Mouse (Mus musculus) kidney, adult 2 months (tissue): ENCODE results near the gene Nup214. TPM values are rescaled to one million over a fixed set of nuclear protein-coding genes. Genes with fewer than 3 reads are reported as not detected.

Source experiments
- DNase-seq: peaks from one replicate; pipeline ENCODE4 v3.0.0; 2021
- H3K27ac ChIP-seq: fragments of 200-500 bp; 2 replicates; pipeline ENCODE4 v1.5.1; 2012; ENCODE audit warnings: low read depth, low read length, control low read depth, inconsistent platforms; ENCODE audit not compliant: insufficient read depth
- H3K27me3 ChIP-seq: fragments of 200-500 bp; replicated peaks from 2 replicates; pipeline ENCODE4 v1.6.1; 2012; ENCODE audit warnings: mild to moderate bottlenecking, moderate library complexity, low read length, inconsistent platforms; ENCODE audit not compliant: control insufficient read depth, insufficient read depth
- H3K36me3 ChIP-seq: fragments of 200-500 bp; 2 replicates; pipeline ENCODE4 v1.6.1; 2012; ENCODE audit warnings: mild to moderate bottlenecking, moderate library complexity, low read length, inconsistent platforms; ENCODE audit not compliant: control insufficient read depth, insufficient read depth
- H3K4me1 ChIP-seq: fragments of 200-500 bp; 2 replicates; pipeline ENCODE4 v1.6.1; 2011; ENCODE audit warnings: low read length; ENCODE audit not compliant: control insufficient read depth, insufficient read depth
- H3K4me3 ChIP-seq: fragments of 200-500 bp; 2 replicates; pipeline ENCODE4 v1.5.1; 2011; ENCODE audit warnings: mild to moderate bottlenecking, low read depth, low read length, control low read depth; ENCODE audit not compliant: insufficient read depth
- CTCF ChIP-seq: fragments of 200-500 bp; conservative IDR thresholded peaks from 2 replicates; pipeline ENCODE4 v1.5.1; 2011; ENCODE audit warnings: low read depth, mild to moderate bottlenecking, control low read depth, low read length, moderate library complexity, mixed read lengths; ENCODE audit not compliant: insufficient read depth, insufficient read length
- POLR2A ChIP-seq: fragments of 200-500 bp; IDR thresholded peaks from one replicate; pipeline ENCODE4 v1.6.1; 2011; ENCODE audit warnings: low read depth, low read length, control low read depth
- WGBS: fragments of 180-500 bp; shearing (Covaris S2); methylation state at CpG from one replicate; pipeline ENCODE4 v1.1.7; 2018; 5-methylcytosine and 5-hydroxymethylcytosine counted together
- polyA plus RNA-seq: library from polyadenylated mRNA; depleted of rRNA; stranded (reverse); fragments of >200 nt; gene quantifications from 2 replicates; pipeline ENCODE4 v1.2.3, GENCODE M21; 2012

Gene Nup214
- polyA plus RNA-seq, 1 experiment, result 41.8 TPM

DNA sequence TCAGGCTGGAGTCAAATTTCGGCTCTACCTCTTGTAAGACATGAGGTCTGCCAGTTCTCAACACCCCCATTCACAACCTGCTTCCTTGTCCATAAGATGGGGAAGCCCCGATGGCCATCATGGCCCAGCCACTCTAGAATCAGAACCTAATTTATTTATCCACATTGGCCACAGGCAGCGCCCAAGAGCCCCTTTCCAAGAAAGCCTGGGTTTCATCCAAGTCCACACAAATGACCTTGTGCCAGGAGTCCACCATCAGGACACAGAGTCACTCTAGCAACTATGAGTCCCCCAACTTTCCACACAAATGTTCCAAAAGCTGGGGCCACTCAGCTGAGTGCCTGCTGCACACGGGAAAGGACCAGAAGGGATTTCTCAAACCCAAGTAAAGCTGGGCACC lies 91.8 kb downstream of the Nup214 start:
- Histone ChIP-seq H3K4me3 (no peak overlapping the region), H3K27me3 (no peaks in the 10 kb centered on the region), H3K4me1 (no peaks in the 10 kb centered on the region), H3K36me3 (no peaks in the 10 kb centered on the region), H3K27ac (no peak overlapping the region)
- DNase-seq, result peak; percentile 71
- WGBS, result 76% methylated on average over 4 of the region's 4 CpGs
- 0 out of 2 replicates have a peak, but pooled peaks have one; percentile 29 for TF ChIP-seq CTCF
- no peak for TF ChIP-seq POLR2A

DNA sequence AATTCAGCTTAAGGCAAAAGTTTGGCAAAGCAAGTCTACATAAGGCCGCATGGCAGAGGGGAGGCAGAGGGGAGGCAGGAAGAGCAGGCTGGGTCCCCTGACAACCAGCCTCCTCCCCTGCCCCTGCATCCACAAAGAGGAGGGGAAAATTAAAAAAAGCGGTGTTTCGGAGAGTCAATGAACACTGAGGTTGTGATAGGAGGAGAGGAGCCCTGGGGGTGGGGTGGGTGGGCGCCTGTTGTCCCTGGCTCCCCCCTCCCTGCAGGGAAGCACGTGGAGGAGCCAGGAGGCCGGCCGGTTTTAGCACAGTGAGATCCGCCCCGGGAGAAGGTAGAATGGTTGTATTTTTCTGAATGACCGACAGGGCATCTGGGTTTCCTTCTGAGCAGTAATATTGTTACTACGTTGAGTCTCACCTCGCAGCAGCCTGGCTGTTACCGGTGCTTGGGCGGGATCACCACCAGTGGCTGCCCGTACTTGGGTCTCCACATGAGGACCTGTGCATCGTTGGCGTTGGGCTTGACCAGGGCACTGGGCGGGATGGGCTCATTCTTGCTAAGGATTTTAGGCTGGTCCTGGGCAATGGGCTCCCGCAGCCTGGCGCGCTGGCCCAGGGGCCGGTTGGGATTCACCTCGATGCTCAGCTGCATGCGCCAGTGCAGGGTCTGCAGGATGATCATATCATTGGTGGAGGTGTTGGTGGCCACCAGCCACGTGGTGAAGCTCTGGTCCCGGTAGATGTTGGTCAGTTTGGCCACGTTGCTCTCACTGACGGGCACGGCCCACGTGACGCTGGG lies 94.8 kb downstream of the Nup214 start:
- H3K27ac ChIP-seq, result no peak overlapping the region
- no peak for DNase-seq
- H3K4me3 ChIP-seq, result no peak overlapping the region
- 59% methylated on average over 31 of the region's 31 CpGs for WGBS
- H3K4me1 ChIP-seq, result peaks cover under 1% of the 10 kb centered on the region; the same call in 1 of the 2 replicates
- TF ChIP-seq CTCF, result no peak
- TF ChIP-seq POLR2A, result no peak
- H3K36me3 ChIP-seq, result no peaks in the 10 kb centered on the region
- H3K27me3 ChIP-seq, result no peaks in the 10 kb centered on the region

DNA sequence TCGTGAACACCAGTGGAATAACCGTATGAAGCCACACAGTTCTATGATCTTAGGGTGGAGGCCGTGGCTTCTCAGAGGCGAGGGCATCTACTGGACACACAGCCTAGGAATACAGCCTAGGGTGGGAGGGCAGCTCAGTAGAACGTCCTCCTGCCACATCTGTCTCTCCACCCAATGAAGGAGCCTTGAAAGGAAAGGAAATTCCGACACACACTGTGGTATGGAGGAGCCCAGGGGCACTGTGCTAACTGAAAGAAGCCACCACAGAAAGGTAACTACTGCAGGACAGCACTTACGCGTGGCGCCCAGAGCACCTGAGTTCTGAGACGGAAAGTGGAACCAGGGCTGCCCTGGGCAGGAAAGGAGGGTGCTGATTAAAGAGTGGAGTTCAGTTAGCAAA lies 96.5 kb downstream of the Nup214 start:
- peaks cover 13% of the 10 kb centered on the region; the same call in 1 of the 2 replicates for H3K4me1 ChIP-seq

DNA sequence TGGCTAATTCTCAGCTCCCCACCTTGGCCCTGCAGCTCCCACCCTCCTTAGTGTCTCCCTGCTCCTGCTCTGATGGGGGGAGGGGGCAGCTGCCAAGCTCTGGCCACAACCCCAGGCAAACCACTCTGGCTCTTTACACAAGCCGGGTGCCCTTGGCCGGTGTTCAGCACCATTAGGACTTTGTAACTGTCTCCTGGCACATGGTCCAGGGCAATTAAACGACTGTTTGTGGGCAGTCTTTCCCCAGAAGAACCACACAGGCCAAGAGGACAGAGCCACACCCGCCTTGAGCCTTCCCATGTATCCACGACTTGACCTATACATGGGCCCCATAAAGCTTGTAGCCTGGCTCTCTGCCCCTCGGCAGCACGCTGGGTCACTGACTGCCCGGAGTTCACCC lies 100.2 kb downstream of the Nup214 start:
- peak overlapping the region; percentile 11; the same call in 1 of the 2 replicates for H3K27ac ChIP-seq
- 28% methylated on average over 8 of the region's 8 CpGs for WGBS
- TF ChIP-seq CTCF (no peak), POLR2A (no peak)
- H3K4me1 ChIP-seq, result peaks cover 16% of the 10 kb centered on the region; the same call in 1 of the 2 replicates
- no peak overlapping the region for H3K4me3 ChIP-seq
- no peaks in the 10 kb centered on the region for H3K27me3 ChIP-seq
- DNase-seq, result peak; percentile 95
- H3K36me3 ChIP-seq, result no peaks in the 10 kb centered on the region

More for the DNA sequence above, 96.5 kb downstream of the Nup214 start:
- 93% methylated on average over 10 of the region's 10 CpGs for WGBS
- no peak overlapping the region for H3K4me3 ChIP-seq
- no peak for DNase-seq
- H3K36me3 ChIP-seq, result no peaks in the 10 kb centered on the region
- H3K27me3 ChIP-seq, result no peaks in the 10 kb centered on the region
- H3K27ac ChIP-seq, result no peak overlapping the region
- TF ChIP-seq CTCF (no peak), POLR2A (no peak)

DNA sequence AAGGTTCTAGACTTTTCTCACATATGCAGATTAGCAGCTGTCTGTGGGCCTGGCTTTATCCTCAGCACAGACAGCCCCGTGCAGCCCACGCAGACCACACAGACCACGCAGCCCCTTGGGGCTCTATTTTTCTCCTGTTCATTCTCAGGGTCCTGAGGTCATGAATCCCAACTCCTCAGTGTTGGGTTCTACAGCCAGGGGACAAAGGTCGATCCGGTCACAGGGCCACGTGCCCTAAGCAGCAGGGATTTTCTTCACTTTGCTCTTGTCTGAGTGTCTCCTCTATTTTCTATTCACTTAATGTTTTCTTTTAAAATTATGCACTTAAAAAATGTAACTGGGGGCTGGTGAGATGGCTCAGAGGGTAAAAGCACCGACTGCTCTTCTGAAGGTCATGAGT lies 101.1 kb downstream of the Nup214 start:
- H3K4me1 ChIP-seq, result peaks cover 16% of the 10 kb centered on the region; the same call in 1 of the 2 replicates
- WGBS, result 60% methylated on average over 7 of the region's 7 CpGs
- H3K36me3 ChIP-seq, result no peaks in the 10 kb centered on the region

DNA sequence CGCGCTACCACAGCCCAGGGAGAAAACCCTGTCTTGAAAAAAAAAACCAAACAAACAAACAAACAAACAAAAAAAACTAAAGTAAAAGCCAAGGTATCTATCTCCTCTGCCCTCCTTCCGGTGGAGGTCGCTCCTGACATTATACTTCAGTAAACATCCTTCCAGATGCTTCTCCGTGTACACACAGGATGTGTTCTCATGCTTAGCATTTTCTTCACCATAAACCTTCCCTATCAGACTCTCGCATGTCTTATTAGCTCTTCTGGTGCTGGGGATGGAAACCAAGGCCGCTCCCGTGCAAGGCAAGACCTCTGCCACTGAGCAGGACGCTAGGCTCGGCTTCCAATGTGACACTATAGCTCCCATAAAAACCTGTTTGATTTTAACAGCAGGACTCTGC lies 103.5 kb downstream of the Nup214 start:
- no peak overlapping the region for H3K4me3 ChIP-seq
- 77% methylated on average over 10 of the region's 10 CpGs for WGBS
- H3K36me3 ChIP-seq, result no peaks in the 10 kb centered on the region
- H3K4me1 ChIP-seq, result peaks cover 16% of the 10 kb centered on the region; the same call in 1 of the 2 replicates
- no peaks in the 10 kb centered on the region for H3K27me3 ChIP-seq
- no peak for DNase-seq
- H3K27ac ChIP-seq, result no peak overlapping the region
- TF ChIP-seq POLR2A (no peak), CTCF (no peak)

More for the DNA sequence above, 101.1 kb downstream of the Nup214 start:
- TF ChIP-seq CTCF (no peak), POLR2A (no peak)
- H3K27me3 ChIP-seq, result no peaks in the 10 kb centered on the region
- 0 out of 2 replicates have a peak overlapping the region, but pooled peaks have one; percentile 11 for H3K27ac ChIP-seq
- no peak overlapping the region for H3K4me3 ChIP-seq
- peak; percentile 75 for DNase-seq

DNA sequence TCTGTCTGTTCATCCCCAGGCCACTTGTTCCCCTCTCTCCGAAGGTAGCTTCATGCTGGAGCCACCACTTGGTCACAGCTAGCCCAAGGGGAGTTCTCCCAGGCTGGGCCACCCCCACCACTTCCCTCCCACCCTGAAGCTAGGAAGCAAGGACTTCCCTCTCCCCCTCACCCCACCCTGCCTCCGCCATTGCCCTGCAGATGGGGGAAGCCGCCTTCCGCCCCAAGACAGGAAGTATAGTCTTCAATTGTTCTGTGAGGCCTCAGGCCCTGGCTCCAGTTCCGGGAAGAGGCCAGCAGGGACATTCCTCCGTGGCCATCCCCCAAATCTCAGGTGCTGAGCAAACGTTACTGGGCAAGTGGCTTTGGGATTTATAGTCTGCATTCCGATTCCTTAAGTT lies 104.3 kb downstream of the Nup214 start:
- TF ChIP-seq CTCF (no peak), POLR2A (no peak)
- DNase-seq, result peak; percentile 44
- H3K4me1 ChIP-seq, result peaks cover 16% of the 10 kb centered on the region; the same call in 1 of the 2 replicates
- no peak overlapping the region for H3K4me3 ChIP-seq
- WGBS, result 63% methylated on average over 8 of the region's 8 CpGs
- no peak overlapping the region for H3K27ac ChIP-seq
- no peaks in the 10 kb centered on the region for H3K27me3 ChIP-seq
- no peaks in the 10 kb centered on the region for H3K36me3 ChIP-seq
